Mouse (Mus musculus) midbrain, postnatal 0 days (tissue): Measurements from ENCODE around the gene Dync1i1. TPM values are rescaled to one million over a fixed set of nuclear protein-coding genes. Genes with fewer than 3 reads are reported as not detected.

ENCODE experiments used
- ATAC-seq: fragments of 200-750 bp; cut with Nextera tagmentation; 2 replicates; pipeline ENCODE4 v1.8.0; 2017; ENCODE audit warnings: moderate number of reproducible peaks, mild to moderate bottlenecking, moderate TSS enrichment, moderate library complexity; ENCODE audit not compliant: low FRiP score
- DNase-seq: peaks from one replicate; pipeline ENCODE4 v3.0.0-alpha.2; 2015; ENCODE audit warnings: low spot score
- H3K27ac ChIP-seq: fragments of 300-500 bp; sonication (generic); 2 replicates; pipeline ENCODE4 v1.5.1; 2014; ENCODE audit warnings: low read depth, mild to moderate bottlenecking, low read length, mixed read lengths
- H3K27me3 ChIP-seq: fragments of 300-500 bp; sonication (generic); 2 replicates; pipeline ENCODE4 v1.6.1; 2014; ENCODE audit warnings: low read length, control low read depth, mixed read lengths; ENCODE audit not compliant: insufficient read depth
- H3K36me3 ChIP-seq: fragments of 300-500 bp; sonication (generic); 2 replicates; pipeline ENCODE4 v1.6.1; 2014; ENCODE audit warnings: low read length, control low read depth, mixed read lengths; ENCODE audit not compliant: insufficient read depth
- H3K4me1 ChIP-seq: fragments of 300-500 bp; sonication (generic); 2 replicates; pipeline ENCODE4 v1.6.1; 2014; ENCODE audit warnings: mild to moderate bottlenecking, control low read depth, antibody characterized with exemption, low read length, mixed read lengths; ENCODE audit not compliant: insufficient read depth
- H3K4me2 ChIP-seq: fragments of 300-500 bp; sonication (generic); 2 replicates; pipeline ENCODE4 v1.6.1; 2014; ENCODE audit warnings: low read depth, mild to moderate bottlenecking, low read length, mixed read lengths; ENCODE audit not compliant: poor library complexity, severe bottlenecking
- H3K4me3 ChIP-seq: fragments of 300-500 bp; sonication (generic); 2 replicates; pipeline ENCODE4 v1.5.1; 2014; ENCODE audit warnings: low read depth, mild to moderate bottlenecking, low read length, moderate library complexity
- H3K9ac ChIP-seq: fragments of 300-500 bp; sonication (generic); replicated peaks from 2 replicates; pipeline ENCODE4 v1.6.1; 2014; ENCODE audit warnings: mild to moderate bottlenecking, low read length, moderate library complexity, mixed read lengths; ENCODE audit not compliant: poor library complexity, severe bottlenecking
- H3K9me3 ChIP-seq: fragments of 300-500 bp; sonication (generic); 2 replicates; pipeline ENCODE4 v1.6.1; 2016; ENCODE audit warnings: low read length, control low read depth
- CTCF ChIP-seq: IDR thresholded peaks from 2 replicates; pipeline ENCODE4 v1.5.1; 2016; ENCODE audit warnings: antibody characterized with exemption, mild to moderate bottlenecking
- WGBS: fragments of 180-500 bp; shearing (Covaris S2); extraction: QIAGEN DNeasy Blood & Tissue Kit; methylation state at CpG from one replicate; pipeline ENCODE4 v1.1.7; 2014; 5-methylcytosine and 5-hydroxymethylcytosine counted together
- polyA plus RNA-seq: library from polyadenylated mRNA; unstranded; fragments of >200 nt; fragmentation: Nextera tagmentation; extraction: Ambion mirVana; gene quantifications from 2 replicates; pipeline ENCODE4 v1.2.1, GENCODE M21; 2015
- total RNA-seq: library from RNA; depleted of rRNA; stranded (reverse); fragments of >200 nt; gene quantifications from 2 replicates; pipeline ENCODE4 v1.2.3, GENCODE M21; 2014

Dync1i1 gene
- total and polyA plus RNA-seq, 2 experiments from 2014 or later = 64.0 to 73.1 TPM

DNA sequence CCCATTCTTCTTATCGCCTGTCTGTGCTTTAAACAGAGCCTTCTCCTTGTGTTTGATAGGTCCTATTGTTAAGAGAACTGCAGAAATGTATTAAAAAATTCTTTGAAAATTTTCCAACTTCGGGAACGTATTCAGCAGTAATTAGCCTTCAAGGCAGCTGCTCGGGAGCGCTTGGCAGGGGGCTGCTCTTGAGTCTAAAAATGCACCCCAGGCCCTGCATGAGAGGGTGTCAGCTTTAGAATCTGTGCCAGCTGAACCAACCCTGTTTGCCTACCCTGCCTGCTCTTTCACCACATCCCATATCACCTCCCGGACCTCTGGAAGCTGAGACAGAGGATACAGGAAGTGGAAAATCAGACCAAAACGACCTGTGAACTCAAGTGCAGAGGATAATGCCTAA lies 267.6 kb downstream of the Dync1i1 start:
- no peak for TF ChIP-seq CTCF
- Histone ChIP-seq H3K27me3 (no peaks in the 10 kb centered on the region), H3K4me3 (no peak overlapping the region), H3K36me3 (no peaks in the 10 kb centered on the region), H3K4me1 (no peaks in the 10 kb centered on the region), H3K9ac (no peak overlapping the region), H3K4me2 (no peak overlapping the region), H3K27ac (no peak overlapping the region), H3K9me3 (no peaks in the 10 kb centered on the region)
- DNase-seq (no peak), ATAC-seq (no peak)
- WGBS = 23% methylated on average over 7 of the region's 7 CpGs

DNA sequence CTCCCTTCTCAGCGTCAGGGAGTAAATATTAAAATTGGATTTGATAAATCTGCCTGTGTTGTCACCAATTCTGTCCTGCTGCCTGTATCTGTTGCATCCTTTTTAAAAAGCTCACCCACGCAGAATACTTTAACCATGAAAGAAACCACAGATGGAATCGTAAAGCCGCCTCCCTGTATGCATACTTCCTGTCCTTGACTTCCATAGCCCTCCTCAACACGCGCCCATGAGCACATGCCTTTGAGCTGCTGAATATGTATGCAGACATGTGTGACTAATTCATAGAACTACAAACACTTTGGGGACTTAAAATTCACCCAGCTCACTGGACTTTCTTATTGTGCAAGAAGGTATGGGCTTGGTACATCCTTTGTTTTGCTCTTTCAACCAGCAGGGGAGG lies 272.1 kb downstream of the Dync1i1 start:
- no peak for DNase-seq
- 26% methylated on average over 6 of the region's 6 CpGs for WGBS
- H3K9ac ChIP-seq = no peak overlapping the region

DNA sequence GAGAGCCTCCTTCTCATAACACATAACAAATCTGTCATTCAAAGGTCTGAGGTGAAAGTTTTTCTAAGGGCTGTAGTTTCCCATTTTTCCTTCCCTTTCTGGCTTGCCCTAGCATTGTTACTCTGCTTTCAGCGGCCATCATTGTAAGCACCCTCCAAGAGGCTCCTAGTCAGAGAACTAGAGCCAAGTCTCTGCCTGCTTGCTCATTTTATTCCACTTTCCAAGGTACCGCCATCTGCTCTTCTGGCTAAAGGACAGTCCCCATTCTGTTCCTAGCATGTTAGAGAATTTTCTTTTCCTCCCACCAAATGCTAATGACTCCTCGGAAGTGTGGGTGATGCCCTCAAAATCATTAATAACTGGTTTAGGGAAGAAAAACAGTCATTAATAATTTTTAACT lies 276.6 kb downstream of the Dync1i1 start:
- H3K9ac ChIP-seq = no peak overlapping the region
- no peaks in the 10 kb centered on the region for H3K4me1 ChIP-seq
- 89% methylated on average over 3 of the region's 3 CpGs for WGBS
- no peaks in the 10 kb centered on the region for H3K9me3 ChIP-seq
- TF ChIP-seq CTCF = no peak
- 0 out of 2 replicates have a peak, but pooled peaks cover 9% of the 10 kb centered on the region for H3K27me3 ChIP-seq
- DNase-seq (peak; percentile 29), ATAC-seq (no peak)
- no peak overlapping the region for H3K27ac ChIP-seq
- no peak overlapping the region for H3K4me2 ChIP-seq
- no peak overlapping the region for H3K4me3 ChIP-seq
- no peaks in the 10 kb centered on the region for H3K36me3 ChIP-seq

More for the DNA sequence above, 272.1 kb downstream of the Dync1i1 start:
- 0 out of 2 replicates have a peak, but pooled peaks cover 5% of the 10 kb centered on the region for H3K27me3 ChIP-seq
- no peak overlapping the region for H3K27ac ChIP-seq
- no peaks in the 10 kb centered on the region for H3K4me1 ChIP-seq
- no peak for ATAC-seq
- H3K9me3 ChIP-seq = no peaks in the 10 kb centered on the region
- H3K4me2 ChIP-seq = no peak overlapping the region
- no peaks in the 10 kb centered on the region for H3K36me3 ChIP-seq
- no peak for TF ChIP-seq CTCF
- H3K4me3 ChIP-seq = no peak overlapping the region

DNA sequence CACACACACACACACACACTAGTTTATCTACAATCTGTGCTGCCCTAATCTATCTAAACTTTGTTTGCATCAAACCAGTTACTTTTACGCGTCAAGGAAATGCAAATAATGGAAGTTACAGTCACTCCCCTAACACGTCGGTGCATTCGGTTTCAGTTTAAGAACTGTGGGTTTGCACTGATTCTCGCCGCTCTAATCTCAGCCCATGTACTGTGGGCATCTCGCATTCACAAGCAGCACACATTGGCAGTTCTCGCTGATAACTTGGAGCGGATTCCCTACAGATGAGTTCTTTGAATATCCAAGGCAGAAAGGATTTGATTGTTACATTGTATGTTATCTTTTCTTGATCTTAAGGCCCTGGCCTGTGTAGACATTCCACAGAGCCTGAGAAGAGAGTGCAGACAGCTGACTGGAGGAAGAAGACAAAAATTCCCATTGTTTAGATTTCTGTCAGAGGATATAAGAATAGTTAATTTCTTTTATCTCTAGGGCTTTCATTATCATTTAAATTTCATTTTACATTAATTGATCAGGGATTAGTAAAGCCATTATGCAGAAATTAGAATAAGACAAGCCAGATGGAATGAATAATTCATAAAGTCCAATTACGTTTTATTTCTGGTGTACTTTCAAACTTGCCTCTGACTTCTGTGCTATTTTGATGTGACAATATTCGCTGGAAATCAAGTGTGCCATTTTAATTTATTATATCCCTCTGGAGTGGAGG lies 279.5 kb downstream of the Dync1i1 start:
- WGBS = 43% methylated on average over 12 of the region's 12 CpGs
- no peaks in the 10 kb centered on the region for H3K36me3 ChIP-seq
- H3K4me3 ChIP-seq = no peak overlapping the region
- H3K4me2 ChIP-seq = no peak overlapping the region; the same call in 1 of the 2 replicates
- no peak for ATAC-seq
- H3K4me1 ChIP-seq = no peaks in the 10 kb centered on the region
- 0 out of 2 replicates have a peak, but pooled peaks cover 9% of the 10 kb centered on the region for H3K27me3 ChIP-seq
- no peak for TF ChIP-seq CTCF
- DNase-seq = no peak
- no peaks in the 10 kb centered on the region for H3K9me3 ChIP-seq
- H3K27ac ChIP-seq = no peak overlapping the region
- H3K9ac ChIP-seq = no peak overlapping the region

DNA sequence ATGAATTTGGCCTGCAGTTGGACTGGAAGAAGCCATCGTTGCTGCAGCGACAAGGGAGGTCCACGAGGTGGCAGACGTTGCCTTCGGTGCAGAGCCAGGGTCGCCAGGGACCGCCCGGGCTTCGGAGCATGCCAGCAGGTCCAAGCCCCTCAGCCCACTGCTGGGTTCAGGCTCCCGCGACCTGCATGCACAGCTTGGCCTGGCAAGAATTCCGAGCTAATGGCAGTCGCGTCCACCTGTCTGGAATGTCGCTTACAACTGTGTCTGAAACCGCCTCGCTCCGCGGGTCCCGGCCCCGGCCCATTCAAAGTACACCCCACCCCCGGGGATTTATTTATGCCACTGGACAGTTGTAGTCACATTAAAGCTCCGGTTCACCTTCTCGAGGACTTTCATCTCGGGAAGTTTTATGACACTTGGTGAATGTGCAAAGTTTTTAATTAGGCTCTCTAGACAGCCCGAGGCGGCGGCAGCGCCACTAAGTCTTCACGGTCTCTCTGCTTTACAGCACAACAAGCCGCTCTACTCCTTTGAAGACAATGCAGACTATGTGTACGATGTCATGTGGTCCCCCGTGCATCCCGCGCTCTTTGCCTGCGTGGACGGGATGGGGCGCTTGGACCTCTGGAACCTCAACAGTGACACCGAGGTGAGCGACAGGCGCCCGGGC lies 280.5 kb downstream of the Dync1i1 start:
- H3K9ac ChIP-seq = no peak overlapping the region
- H3K27ac ChIP-seq = no peak overlapping the region
- WGBS = 2% methylated on average over 42 of the region's 42 CpGs

DNA sequence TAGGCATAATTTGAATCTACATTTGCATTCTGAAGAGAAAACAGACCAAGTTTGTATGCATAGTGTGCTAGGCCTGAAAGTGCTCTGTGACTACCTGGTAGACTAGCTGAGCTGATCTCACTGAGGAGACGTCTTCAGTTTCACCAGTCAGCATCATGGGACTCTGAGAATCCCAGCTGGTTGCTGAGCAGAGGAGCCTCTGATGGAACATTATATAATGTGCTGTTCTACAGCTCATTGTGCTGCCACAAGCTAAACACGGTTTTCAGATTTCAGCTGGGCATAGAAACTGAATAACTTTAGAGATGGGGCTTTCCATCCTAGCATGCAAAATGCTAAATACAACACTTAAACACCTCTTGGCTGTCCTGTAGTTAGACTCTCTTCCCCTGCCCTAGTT lies 285.9 kb downstream of the Dync1i1 start:
- WGBS = 79% methylated on average over 2 of the region's 2 CpGs
- Histone ChIP-seq H3K4me1 (no peaks in the 10 kb centered on the region), H3K4me2 (no peak overlapping the region), H3K27me3 (0 out of 2 replicates have a peak, but pooled peaks cover 3% of the 10 kb centered on the region), H3K27ac (no peak overlapping the region), H3K9ac (no peak overlapping the region), H3K9me3 (no peaks in the 10 kb centered on the region), H3K36me3 (no peaks in the 10 kb centered on the region), H3K4me3 (no peak overlapping the region)
- ATAC-seq (no peak), DNase-seq (no peak)
- TF ChIP-seq CTCF = no peak

More for the DNA sequence above, 280.5 kb downstream of the Dync1i1 start:
- peak; percentile 92 for ATAC-seq
- H3K36me3 ChIP-seq = no peaks in the 10 kb centered on the region
- H3K27me3 ChIP-seq = 0 out of 2 replicates have a peak, but pooled peaks cover 7% of the 10 kb centered on the region
- H3K4me2 ChIP-seq = peak overlapping the region; percentile 78
- TF ChIP-seq CTCF = peak; percentile 97
- peak; percentile 84 for DNase-seq
- peak overlapping the region; percentile 44 for H3K4me3 ChIP-seq
- no peaks in the 10 kb centered on the region for H3K4me1 ChIP-seq
- no peaks in the 10 kb centered on the region for H3K9me3 ChIP-seq
